Mouse (Mus musculus) embryonic facial prominence, embryonic 12.5 days (tissue): Measurements from ENCODE around the gene Tepp. TPM values are rescaled to one million over a fixed set of nuclear protein-coding genes. Genes with fewer than 3 reads are reported as not detected.
A peak's percentile ranks its signal among the peaks of the same experiment; 100 is the strongest.

Experiments used
- ATAC-seq: fragments of 200-750 bp; cut with Nextera tagmentation; 2 replicates; pipeline ENCODE4 v1.8.0; 2017; ENCODE audit not compliant: insufficient number of reproducible peaks, insufficient read depth, low FRiP score, low TSS enrichment
- H3K27ac ChIP-seq: fragments of 300-500 bp; sonication (generic); 2 replicates; pipeline ENCODE4 v1.5.1; 2016; ENCODE audit warnings: mild to moderate bottlenecking
- H3K27me3 ChIP-seq: fragments of 300-500 bp; sonication (generic); 2 replicates; pipeline ENCODE4 v1.6.1; 2016; ENCODE audit warnings: mild to moderate bottlenecking, moderate library complexity
- H3K36me3 ChIP-seq: fragments of 300-500 bp; sonication (generic); 2 replicates; pipeline ENCODE4 v1.6.1; 2016; ENCODE audit warnings: mild to moderate bottlenecking
- H3K4me1 ChIP-seq: fragments of 300-500 bp; sonication (generic); 2 replicates; pipeline ENCODE4 v1.6.1; 2016
- H3K4me2 ChIP-seq: fragments of 300-500 bp; sonication (generic); replicated peaks from 2 replicates; pipeline ENCODE4 v1.6.1; 2016; ENCODE audit warnings: mild to moderate bottlenecking, moderate library complexity
- H3K4me3 ChIP-seq: fragments of 300-500 bp; sonication (generic); 2 replicates; pipeline ENCODE4 v1.5.1; 2016; ENCODE audit warnings: mild to moderate bottlenecking
- H3K9ac ChIP-seq: fragments of 300-500 bp; sonication (generic); 2 replicates; pipeline ENCODE4 v1.6.1; 2016; ENCODE audit warnings: mild to moderate bottlenecking, moderate library complexity
- H3K9me3 ChIP-seq: fragments of 300-500 bp; sonication (generic); 2 replicates; pipeline ENCODE4 v1.6.1; 2016; ENCODE audit warnings: mild to moderate bottlenecking, moderate library complexity
- WGBS: fragments of 180-500 bp; shearing (Covaris S2); methylation state at CpG from one replicate; pipeline ENCODE4 v1.1.7; 2016; 5-methylcytosine and 5-hydroxymethylcytosine counted together
- polyA plus RNA-seq: library from polyadenylated mRNA; unstranded; fragments of >200 nt; fragmentation: Nextera tagmentation; extraction: Ambion mirVana; gene quantifications from 2 replicates; pipeline ENCODE4 v1.2.1, GENCODE M21; 2016

The Tepp gene
- polyA plus RNA-seq, 1 experiment from 2014 or later, result 0.99 TPM

GRCm38 (mm10) chr8:95331720-95332436, 21.5 kb downstream of the Tepp start, which contains the start of the genes Zfp319 and Usb1:
Gene Zfp319 (minus strand): TSS chr8:95331950.
Gene Usb1 (plus strand): TSS chr8:95332284.
- peak; percentile 92 for ATAC-seq
- peak within 1 kb of the TSS; percentile 91 for H3K4me3 ChIP-seq
- H3K27ac ChIP-seq, result peak within 1 kb of the TSS; percentile 97
- H3K9me3 ChIP-seq, result no peaks in the 10 kb centered on the region
- peaks cover 13% of the 10 kb centered on the region for H3K4me1 ChIP-seq
- peak within 1 kb of the TSS; percentile 81 for H3K4me2 ChIP-seq
- peak within 1 kb of the TSS; percentile 92 for H3K9ac ChIP-seq
- under 1% methylated on average over 77 of the region's 80 CpGs for WGBS
- H3K36me3 ChIP-seq, result peaks cover 35% of the 10 kb centered on the region
- no peaks in the 10 kb centered on the region for H3K27me3 ChIP-seq

- peak overlapping the region; percentile 92 for H3K9ac ChIP-seq
- peaks cover 13% of the 10 kb centered on the region for H3K4me1 ChIP-seq
- H3K27me3 ChIP-seq, result no peaks in the 10 kb centered on the region
- peak overlapping the region; percentile 91 for H3K4me3 ChIP-seq
- no peak for ATAC-seq
- 26% methylated on average over 21 of the region's 21 CpGs for WGBS
- H3K27ac ChIP-seq, result peak overlapping the region; percentile 97
- H3K36me3 ChIP-seq, result peaks cover 30% of the 10 kb centered on the region
- no peaks in the 10 kb centered on the region for H3K9me3 ChIP-seq
- peak overlapping the region; percentile 81 for H3K4me2 ChIP-seq
Observed at GRCm38 (mm10) chr8:95332437-95333199, 22.3 kb downstream of the Tepp start.

- Histone ChIP-seq H3K4me1 (peaks cover under 1% of the 10 kb centered on the region; the same call in 1 of the 2 replicates), H3K4me3 (no peak overlapping the region), H3K9me3 (no peaks in the 10 kb centered on the region), H3K36me3 (peaks cover 29% of the 10 kb centered on the region), H3K27ac (no peak overlapping the region), H3K4me2 (no peak overlapping the region), H3K27me3 (no peaks in the 10 kb centered on the region), H3K9ac (no peak overlapping the region)
- no peak for ATAC-seq
- 94% methylated on average over 1 of the region's 1 CpGs for WGBS
Observed at GRCm38 (mm10) chr8:95335706-95336105, 25.3 kb downstream of the Tepp start.

GRCm38 (mm10) chr8:95336363-95336762, 26.0 kb downstream of the Tepp start:
- no peak overlapping the region for H3K4me2 ChIP-seq
- H3K4me1 ChIP-seq, result no peaks in the 10 kb centered on the region
- ATAC-seq, result no peak
- no peak overlapping the region for H3K4me3 ChIP-seq
- no peak overlapping the region for H3K9ac ChIP-seq
- H3K27ac ChIP-seq, result no peak overlapping the region
- H3K36me3 ChIP-seq, result peaks cover 29% of the 10 kb centered on the region
- H3K27me3 ChIP-seq, result no peaks in the 10 kb centered on the region
- H3K9me3 ChIP-seq, result no peaks in the 10 kb centered on the region

GRCm38 (mm10) chr8:95341721-95342120, 31.4 kb downstream of the Tepp start:
- H3K9me3 ChIP-seq, result no peaks in the 10 kb centered on the region
- 72% methylated on average over 5 of the region's 5 CpGs for WGBS
- no peak for ATAC-seq
- H3K27ac ChIP-seq, result no peak overlapping the region
- H3K4me1 ChIP-seq, result no peaks in the 10 kb centered on the region
- no peaks in the 10 kb centered on the region for H3K27me3 ChIP-seq
- no peak overlapping the region for H3K4me2 ChIP-seq
- H3K9ac ChIP-seq, result no peak overlapping the region
- peaks cover 46% of the 10 kb centered on the region for H3K36me3 ChIP-seq
- no peak overlapping the region for H3K4me3 ChIP-seq

GRCm38 (mm10) chr8:95344668-95345067, 34.3 kb downstream of the Tepp start:
- no peak overlapping the region for H3K27ac ChIP-seq
- H3K36me3 ChIP-seq, result peaks cover 30% of the 10 kb centered on the region
- WGBS, result 75% methylated on average over 6 of the region's 6 CpGs
- no peak overlapping the region for H3K4me2 ChIP-seq
- no peak overlapping the region for H3K4me3 ChIP-seq
- no peaks in the 10 kb centered on the region for H3K27me3 ChIP-seq
- H3K9ac ChIP-seq, result no peak overlapping the region
- no peaks in the 10 kb centered on the region for H3K4me1 ChIP-seq
- no peak for ATAC-seq
- H3K9me3 ChIP-seq, result no peaks in the 10 kb centered on the region

- peaks cover 6% of the 10 kb centered on the region; the same call in 1 of the 2 replicates for H3K4me1 ChIP-seq
- ATAC-seq, result 0 out of 2 replicates have a peak, but pooled peaks have one; percentile 30
- H3K9me3 ChIP-seq, result no peaks in the 10 kb centered on the region
- peaks cover 6% of the 10 kb centered on the region for H3K27me3 ChIP-seq
- peaks cover 23% of the 10 kb centered on the region; the same call in 1 of the 2 replicates for H3K36me3 ChIP-seq
- H3K27ac ChIP-seq, result no peak overlapping the region
- no peak overlapping the region for H3K4me3 ChIP-seq
- H3K9ac ChIP-seq, result no peak overlapping the region
- no peak overlapping the region for H3K4me2 ChIP-seq
- WGBS, result 32% methylated on average over 8 of the region's 8 CpGs
Observed at GRCm38 (mm10) chr8:95346643-95347545, 36.5 kb downstream of the Tepp start.

GRCm38 (mm10) chr8:95348356-95348755, 38.0 kb downstream of the Tepp start:
- no peak for ATAC-seq
- no peaks in the 10 kb centered on the region for H3K9me3 ChIP-seq
- H3K9ac ChIP-seq, result no peak overlapping the region

GRCm38 (mm10) chr8:95348811-95349630, 38.7 kb downstream of the Tepp start:
- Histone ChIP-seq H3K27me3 (peaks cover 7% of the 10 kb centered on the region), H3K4me2 (no peak overlapping the region), H3K9ac (no peak overlapping the region), H3K4me1 (peaks cover 16% of the 10 kb centered on the region), H3K4me3 (no peak overlapping the region), H3K36me3 (peaks cover 12% of the 10 kb centered on the region; the same call in 1 of the 2 replicates), H3K27ac (no peak overlapping the region), H3K9me3 (no peaks in the 10 kb centered on the region)
- ATAC-seq, result no peak
- WGBS, result 66% methylated on average over 18 of the region's 19 CpGs

More at GRCm38 (mm10) chr8:95348356-95348755, 38.0 kb downstream of the Tepp start:
- peaks cover 7% of the 10 kb centered on the region for H3K27me3 ChIP-seq
- no peak overlapping the region for H3K4me3 ChIP-seq
- peaks cover 11% of the 10 kb centered on the region for H3K4me1 ChIP-seq
- WGBS, result 82% methylated on average over 2 of the region's 2 CpGs
- no peak overlapping the region for H3K4me2 ChIP-seq
- peaks cover 19% of the 10 kb centered on the region; the same call in 1 of the 2 replicates for H3K36me3 ChIP-seq
- H3K27ac ChIP-seq, result no peak overlapping the region

- H3K9ac ChIP-seq, result no peak overlapping the region
- H3K4me3 ChIP-seq, result peak overlapping the region; percentile 71
- WGBS, result 3% methylated on average over 15 of the region's 15 CpGs
- no peaks in the 10 kb centered on the region for H3K9me3 ChIP-seq
- ATAC-seq, result no peak
- H3K4me2 ChIP-seq, result peak overlapping the region; percentile 98
- peaks cover 7% of the 10 kb centered on the region for H3K27me3 ChIP-seq
- no peaks in the 10 kb centered on the region for H3K36me3 ChIP-seq
- H3K27ac ChIP-seq, result no peak overlapping the region
- peaks cover 16% of the 10 kb centered on the region for H3K4me1 ChIP-seq
Observed at GRCm38 (mm10) chr8:95351461-95351860, 41.1 kb downstream of the Tepp start.
